Mouse (Mus musculus) heart, postnatal 4 days (tissue): ENCODE results near the gene Dennd1c. TPM values are rescaled to one million over a fixed set of nuclear protein-coding genes. Genes with fewer than 3 reads are reported as not detected.
A peak's percentile ranks its signal among the peaks of the same experiment; 100 is the strongest.
"Not testable (repeated sequence)": the region's sequence is repeated elsewhere in the genome, so short reads cannot be mapped to it uniquely, and the experiment has no call there.

Experiments
- DNase-seq: peaks from one replicate; pipeline ENCODE4 v3.0.0; 2021
- total RNA-seq, 2 experiments: library from RNA; stranded (reverse); gene quantifications; 2 replicates each; pipeline ENCODE4 v1.2.3; 2021

Gene Dennd1c
- total RNA-seq, 2 experiments from 2014 or later, result 0.69 to 0.70 TPM

DNA sequence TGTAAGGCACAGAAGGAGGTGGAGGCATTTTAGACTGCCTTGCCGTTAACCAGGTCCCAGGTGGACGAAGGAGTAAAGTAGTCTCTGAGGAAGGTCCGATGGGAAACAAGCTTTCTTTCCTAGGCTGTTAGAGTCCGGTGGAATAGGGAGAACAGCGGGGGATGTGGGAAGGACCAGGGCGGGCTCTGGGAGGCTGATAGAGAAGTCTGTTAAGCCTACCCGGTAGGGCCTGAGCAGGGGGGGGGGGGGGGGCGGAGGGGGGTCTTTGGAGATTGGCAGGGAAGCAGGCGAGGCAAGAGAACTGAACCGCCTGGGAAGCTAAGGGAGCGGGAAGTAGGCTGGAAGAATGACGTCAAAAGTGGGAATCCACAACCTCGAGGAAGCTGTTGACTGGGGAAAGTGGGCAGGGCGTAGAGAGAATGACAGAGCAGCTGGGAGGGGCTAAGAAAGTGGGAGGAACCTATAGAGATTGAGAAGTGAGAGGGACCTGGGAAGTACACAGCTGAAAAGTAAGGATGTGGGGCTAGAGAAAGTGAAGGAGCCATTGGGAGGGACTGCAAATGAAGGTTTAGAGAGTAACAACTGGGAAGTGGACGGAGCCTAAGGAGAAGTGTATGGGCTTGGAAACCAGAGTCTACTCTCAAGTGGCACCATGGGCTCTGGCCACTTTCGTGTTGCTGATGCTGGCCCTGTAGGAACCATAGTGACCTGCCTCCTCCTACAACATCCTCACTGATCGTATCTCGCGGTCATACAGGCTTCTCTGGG is 17.7 kb upstream of the Dennd1c start:
- peak; percentile 54 for DNase-seq

DNA sequence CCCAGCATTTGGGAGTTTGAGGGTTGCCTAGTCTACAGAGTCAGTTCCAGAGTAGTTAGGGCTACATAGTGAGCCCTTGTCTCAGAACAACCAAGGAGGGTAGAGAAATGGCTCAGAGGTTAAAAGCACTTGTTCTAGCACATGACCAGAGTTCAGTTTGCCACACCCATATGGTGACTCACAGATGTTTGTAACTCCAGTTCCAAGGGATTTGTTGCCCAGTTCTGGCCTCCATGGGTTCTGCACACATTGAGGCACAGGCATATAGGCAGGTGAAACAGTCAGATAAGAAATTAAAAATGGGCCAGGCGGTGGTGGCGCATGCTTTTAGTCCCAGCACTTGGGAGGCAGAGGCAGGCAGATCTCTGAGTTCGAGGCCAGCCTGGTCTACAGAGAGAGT is 15.9 kb upstream of the Dennd1c start:
- DNase-seq, result no peak

DNA sequence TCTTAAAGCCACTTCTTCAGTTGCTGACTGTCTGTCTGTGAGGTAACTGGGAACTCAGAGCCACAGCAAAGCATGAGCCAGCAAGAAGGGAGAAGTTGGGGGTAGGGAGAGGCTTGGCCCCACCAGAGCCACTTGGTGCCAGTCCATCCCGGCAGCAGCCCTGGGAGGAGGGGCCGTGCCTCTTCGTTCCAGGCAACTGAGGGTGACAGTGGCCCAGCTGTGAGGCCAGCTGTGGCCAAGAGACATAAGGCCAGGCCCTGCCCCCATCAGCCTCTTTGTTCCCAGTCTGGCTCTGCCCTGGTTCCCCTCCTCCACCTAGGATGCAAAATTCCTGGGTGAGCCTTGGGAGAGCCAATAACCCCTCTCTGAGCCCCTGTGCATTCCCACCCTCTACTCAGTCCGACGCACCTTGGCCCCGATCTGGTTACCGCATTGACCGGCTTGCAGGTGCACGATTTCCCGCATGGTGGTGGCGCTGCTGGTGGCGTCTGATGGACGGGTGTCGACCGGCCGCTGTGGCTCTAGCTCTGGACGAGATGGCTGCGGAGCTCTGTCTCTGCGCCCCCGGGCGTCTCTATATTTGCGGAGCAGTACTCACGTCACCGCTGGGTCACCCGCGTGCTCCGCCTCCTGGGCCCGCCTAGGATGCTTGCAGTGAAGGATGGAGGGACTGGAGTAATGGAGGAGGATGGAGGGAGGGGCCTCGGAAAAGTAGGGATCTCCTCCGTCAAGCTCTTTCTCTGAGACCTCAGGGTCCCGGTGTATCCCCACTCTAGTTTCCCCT is 8.9 kb upstream of the Dennd1c start, which contains the start of gene Tubb4a:
Gene Tubb4a, minus strand, starts transcription at position 734 of the 784 bp plus-strand sequence.
- peak; percentile 52 for DNase-seq

- DNase-seq, result peak; percentile 8
Observed at GRCm38 (mm10) chr17:57085970-57086757, 7.8 kb upstream of the Dennd1c start.

GRCm38 (mm10) chr17:57082481-57082880 is 4.2 kb upstream of the Dennd1c start:
- DNase-seq, result no peak

- no peak for DNase-seq
Observed at GRCm38 (mm10) chr17:57081234-57081842, 3.0 kb upstream of the Dennd1c start.

DNA sequence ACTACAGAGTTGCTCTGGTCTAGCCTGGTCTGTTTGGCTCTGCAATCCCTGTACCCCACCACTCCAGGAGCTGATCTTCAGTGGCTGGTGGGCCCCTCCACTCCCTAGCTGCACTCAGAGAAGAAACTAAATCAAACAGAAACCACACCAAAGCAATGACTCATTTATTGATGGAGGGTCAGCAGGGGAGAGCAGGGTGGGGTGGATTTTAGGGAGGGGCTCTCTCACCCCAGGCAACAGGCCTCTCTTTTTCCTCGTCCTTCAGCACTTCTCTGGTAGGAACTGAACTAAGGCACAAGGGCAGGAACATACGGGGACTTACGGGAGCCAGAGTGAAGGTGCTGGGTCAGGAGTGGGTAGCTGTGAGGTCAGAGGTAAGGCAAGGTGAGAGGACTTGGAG is 1.6 kb upstream of the Dennd1c start:
- no peak for DNase-seq

DNA sequence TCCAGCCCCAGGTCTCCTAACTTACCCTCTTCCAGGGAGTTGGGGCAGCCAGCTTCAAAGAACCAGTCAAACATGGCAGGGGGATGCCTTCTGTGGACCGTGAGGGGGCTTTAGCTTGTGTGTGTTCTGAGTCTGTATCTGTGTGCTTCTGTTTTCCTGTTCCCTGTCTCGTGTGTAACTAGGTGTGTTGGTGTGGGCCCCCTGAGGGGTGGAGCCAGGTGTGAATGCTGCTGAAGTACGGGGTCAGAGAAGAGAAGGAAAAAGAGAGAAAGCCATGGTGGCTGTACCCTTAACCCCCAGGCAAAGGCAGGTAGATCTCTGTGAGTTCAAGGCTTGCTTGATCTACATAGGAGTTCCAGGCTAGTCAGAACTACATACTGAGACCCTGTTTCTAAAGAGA is 1.4 kb downstream of the Dennd1c start:
- no peak for DNase-seq

DNA sequence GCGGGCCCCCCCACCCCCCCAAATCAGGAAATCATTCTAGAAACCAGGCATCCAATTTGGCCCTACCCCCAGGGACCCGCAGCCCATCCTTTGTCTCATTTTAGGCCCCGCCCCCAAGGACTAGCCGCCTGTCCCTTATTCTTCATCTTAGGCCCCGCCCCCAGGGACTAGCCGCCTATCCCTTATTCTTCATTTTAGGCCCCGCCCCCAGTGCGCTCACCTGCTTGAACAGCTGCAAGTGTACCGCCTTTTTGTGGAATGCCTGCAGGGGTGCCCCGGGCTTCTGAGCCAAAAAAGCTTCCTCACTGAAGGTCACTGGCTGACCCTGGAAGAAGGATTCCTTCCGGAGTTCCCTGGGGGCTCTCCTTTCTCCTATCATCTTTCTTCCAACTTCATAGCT is 7.6 kb downstream of the Dennd1c start:
- DNase-seq, result no peak

DNA sequence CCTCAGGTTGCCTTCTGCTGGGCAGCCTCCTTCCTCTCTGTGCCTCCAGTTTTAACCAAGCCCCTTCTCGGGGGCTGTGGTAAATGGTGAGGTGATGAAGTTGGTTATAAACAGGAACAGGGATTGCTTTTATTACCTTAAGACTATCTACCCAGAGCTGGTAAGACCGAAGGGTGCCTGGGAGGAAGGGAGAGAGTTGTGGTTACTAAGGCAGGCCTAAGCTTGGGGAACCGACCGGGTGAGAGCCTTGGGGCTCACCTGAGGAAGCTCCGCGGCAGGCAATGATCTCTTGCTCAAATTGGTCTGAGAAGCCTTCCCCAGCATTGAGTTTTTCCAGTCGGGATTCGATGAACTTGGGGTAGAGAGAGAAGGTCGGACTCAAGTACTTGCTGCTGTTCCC is 8.0 kb downstream of the Dennd1c start:
- DNase-seq, result no peak

DNA sequence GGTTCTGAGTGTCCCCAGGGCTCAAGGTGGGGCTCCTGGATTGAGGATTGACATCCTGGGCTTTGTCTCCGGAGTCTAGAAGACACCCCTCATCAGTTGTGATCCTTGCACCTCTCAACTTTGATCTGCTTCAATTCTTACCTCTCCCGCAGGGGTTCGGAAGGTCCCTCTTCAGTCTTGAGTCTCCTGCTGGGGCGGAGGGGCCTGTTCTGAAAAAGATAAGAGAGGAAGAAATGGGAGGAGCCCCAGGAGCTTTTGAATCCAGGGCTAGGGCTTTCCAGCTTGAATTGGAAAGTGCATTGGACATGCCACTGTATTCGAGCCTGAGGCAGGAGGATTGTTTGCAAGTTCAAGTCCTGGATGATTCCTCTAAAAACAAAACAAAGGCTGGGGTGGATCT is 11.4 kb downstream of the Dennd1c start:
- DNase-seq, result no peak

DNA sequence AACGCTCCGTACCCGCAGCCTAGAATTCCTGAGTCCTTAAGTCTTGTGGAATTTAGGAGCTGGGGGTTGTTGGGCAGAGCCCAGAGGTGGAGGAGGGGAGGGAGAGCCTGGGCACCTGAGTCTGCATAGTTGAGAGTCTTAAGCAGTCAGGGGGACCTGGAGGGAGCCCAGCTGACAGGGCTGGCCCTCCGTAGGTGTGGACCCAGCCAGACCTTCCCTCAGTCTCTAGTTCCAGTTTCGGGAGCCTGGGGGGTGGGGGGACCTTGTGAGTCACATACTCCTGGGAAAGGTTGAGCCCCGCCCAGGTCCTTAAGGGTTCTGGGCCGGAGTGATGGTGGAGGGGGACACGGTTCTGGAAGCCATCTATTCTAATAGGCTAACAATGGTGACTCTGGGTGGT is 15.3 kb downstream of the Dennd1c start:
- no peak for DNase-seq

DNA sequence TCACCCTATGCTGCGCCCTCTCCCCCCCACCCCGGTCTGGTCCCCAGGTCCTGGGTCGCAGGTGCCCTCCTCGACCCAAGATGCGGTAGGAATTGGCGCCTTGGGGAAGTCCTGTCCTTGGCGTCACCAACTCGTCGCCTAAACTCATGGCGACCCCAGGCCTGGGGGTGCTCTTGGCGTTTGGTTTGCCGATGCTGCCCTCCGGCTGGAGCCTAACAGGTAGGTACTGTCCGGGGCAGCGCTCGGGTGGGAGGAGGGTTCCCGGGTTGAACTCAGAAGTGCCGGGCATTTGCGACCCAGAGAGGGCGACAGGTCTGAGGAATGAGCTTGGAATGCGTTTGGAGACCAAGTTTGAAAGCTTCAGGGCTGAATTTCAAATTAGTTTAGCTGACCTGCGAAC is 15.8 kb downstream of the Dennd1c start:
- no peak for DNase-seq

- DNase-seq, result no peak
Observed at GRCm38 (mm10) chr17:57062011-57062521, 16.2 kb downstream of the Dennd1c start.

GRCm38 (mm10) chr17:57061069-57061468 is 17.2 kb downstream of the Dennd1c start:
- no peak for DNase-seq

GRCm38 (mm10) chr17:57060231-57060801 is 18.0 kb downstream of the Dennd1c start:
- peak; percentile 94 for DNase-seq

DNA sequence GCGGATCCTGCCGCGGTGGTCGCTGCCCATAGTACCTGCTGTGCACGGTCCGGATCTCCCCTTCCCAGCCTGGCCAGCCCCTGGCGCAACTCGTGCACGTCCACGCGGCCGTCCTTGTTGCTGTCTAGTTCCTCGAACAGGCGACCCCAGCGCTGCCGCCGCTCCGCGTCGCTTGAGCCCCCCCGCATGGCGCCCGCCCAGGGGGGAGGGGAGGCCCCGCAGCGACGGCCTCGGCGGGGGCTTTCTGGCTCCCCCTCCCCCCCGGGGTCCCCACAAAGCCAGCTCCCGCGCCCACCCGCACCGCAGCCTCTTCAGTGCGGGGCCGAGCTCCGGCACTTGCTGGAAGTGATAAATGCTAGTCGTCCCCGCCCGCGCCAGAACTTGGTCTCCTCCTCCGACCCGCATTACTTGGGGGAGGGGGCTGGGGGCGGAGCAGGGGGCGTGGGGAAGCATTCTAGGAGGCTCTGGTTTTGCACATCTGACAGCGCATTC is 18.8 kb downstream of the Dennd1c start, which contains the start of gene Slc25a23:
Gene Slc25a23, minus strand, starts transcription at position 378 of the 492 bp plus-strand sequence.
- DNase-seq, result peak; percentile 74

- peak; percentile 71 for DNase-seq
Observed at GRCm38 (mm10) chr17:57058891-57059485, 19.3 kb downstream of the Dennd1c start, which contains the start of gene Crb3. Gene Crb3, plus strand, starts transcription at chr17:57059105.

GRCm38 (mm10) chr17:57056246-57056645 is 22.1 kb downstream of the Dennd1c start:
- DNase-seq, result no peak

- DNase-seq, result not testable (repeated sequence)
Observed at GRCm38 (mm10) chr17:57051679-57052078, 26.6 kb downstream of the Dennd1c start.

DNA sequence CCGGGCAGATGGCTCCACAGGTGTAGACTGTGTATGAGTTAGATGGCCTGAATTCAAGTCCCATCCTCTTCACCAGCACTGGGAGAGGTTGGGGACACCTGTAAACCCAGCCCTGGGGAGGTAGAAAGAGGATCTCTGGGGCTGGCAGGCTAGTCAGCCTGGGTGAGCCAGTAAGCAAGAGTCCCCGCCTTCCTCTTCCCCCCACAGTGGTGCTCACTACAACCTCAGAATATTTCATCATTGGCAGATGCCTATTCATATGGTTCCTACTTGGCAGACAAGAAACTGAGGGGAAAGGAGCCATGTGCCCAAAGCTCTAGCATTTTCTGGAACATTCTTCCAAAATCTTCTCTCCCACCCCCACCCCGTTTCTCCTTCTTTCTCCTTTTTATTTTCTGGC is 29.5 kb downstream of the Dennd1c start:
- no peak for DNase-seq
